Mouse (Mus musculus) stomach, postnatal 0 days (tissue): Measurements from ENCODE around the gene Mterf2.

Experiments used
- CTCF ChIP-seq: IDR thresholded peaks from 2 replicates; pipeline ENCODE4 v1.5.1; 2016; ENCODE audit warnings: antibody characterized with exemption, low read depth, mild to moderate bottlenecking, moderate library complexity
- EP300 ChIP-seq: optimal IDR thresholded peaks from 2 replicates; pipeline ENCODE3; 2016; ENCODE audit warnings: antibody characterized with exemption

DNA sequence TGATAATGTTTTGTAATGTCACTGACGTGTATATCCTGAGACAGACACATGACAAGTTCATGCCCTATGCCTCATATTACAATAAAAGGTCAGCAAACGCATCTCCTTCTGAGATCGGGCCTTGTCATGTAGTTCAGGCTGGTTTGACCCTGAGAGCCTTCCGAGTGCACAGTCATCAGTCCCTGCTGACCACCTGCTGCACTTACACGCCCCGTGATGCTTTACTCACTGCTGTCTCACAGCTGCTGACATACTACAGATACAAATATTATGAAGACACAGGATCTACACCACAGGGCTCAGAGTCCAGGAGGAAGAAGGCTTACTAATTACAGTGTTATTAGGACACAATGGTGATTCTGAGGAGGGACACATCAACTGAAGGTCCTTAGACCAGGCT is 8.7 kb upstream of the Mterf2 start:
- TF ChIP-seq CTCF (no peak), EP300 (no peak)
